Mouse (Mus musculus): ENCODE measurements at regions not wholly inside any gene's neighbourhood (a gene's known extent, or its start where the extent isn't known, plus 50 kb on each side); places are given as distances from the start of the nearest gene placed in this dataset.

DNA sequence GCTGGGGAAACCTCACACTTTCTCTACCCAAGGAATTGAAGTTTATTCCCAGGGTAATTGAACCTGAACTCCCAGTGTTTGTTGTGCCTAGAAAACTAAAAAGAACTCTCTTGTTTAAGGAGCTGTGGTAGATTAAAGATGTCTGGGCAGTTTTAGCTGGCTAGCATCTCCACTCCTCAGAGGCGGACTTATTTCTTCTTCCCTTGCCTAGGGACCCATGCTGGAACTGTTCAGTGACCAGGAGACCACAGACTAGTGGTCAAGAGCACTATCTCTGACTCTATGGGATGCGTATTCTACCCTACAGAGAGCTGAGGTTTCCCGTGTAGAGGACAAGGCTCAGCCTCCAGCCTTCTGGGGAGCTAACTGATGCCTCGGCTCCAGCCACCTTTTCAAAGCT, 274.3 kb downstream of the Zfp704 start:
- TF ChIP-seq CHD2 (IDR thresholded peaks at IDR 0.05; ENCODE audit: low read depth, low read length) (no peak), ZC3H11A (IDR thresholded peaks at IDR 0.05; ENCODE audit: borderline replicate concordance, low read depth, low read length) (no peak)
- H3K9ac ChIP-seq (ENCODE audit: insufficient read depth, low read depth, low read length, poor library complexity, severe bottlenecking) = no peak overlapping the region
- DNase-seq (ENCODE audit: low read depth, low spot score) = no peak
- H3K4me3 ChIP-seq (ENCODE audit: insufficient read depth in 1 of 2, low read depth in 1 of 2, low read length in 2 of 2, poor library complexity in 1 of 2, severe bottlenecking in 1 of 2) = no peak overlapping the region
- no peak overlapping the region for H3K27ac ChIP-seq (ENCODE audit: insufficient read depth, low read depth, low read length, poor library complexity, severe bottlenecking)
- H3K36me3 ChIP-seq (ENCODE audit: control insufficient read depth, insufficient read depth, low read length, poor library complexity, severe bottlenecking) = no peaks in the 10 kb centered on the region
- H3K4me1 ChIP-seq (ENCODE audit: control insufficient read depth in 2 of 2, insufficient read depth in 2 of 2, low read length in 2 of 2, poor library complexity in 1 of 2) = peaks cover 5 to 13% of the 10 kb centered on the region in 2 experiments
- H3K9me3 ChIP-seq (ENCODE audit: control insufficient read depth, insufficient read depth, low read depth, low read length) = no peaks in the 10 kb centered on the region
- in situ Hi-C loops (cut with MboI; ENCODE audit: low sequenced_read_pairs in 2 of 2, unreplicated experiment in 2 of 2) = no loop called here

Measured in ES-E14 (cell line).